Mouse (Mus musculus): ENCODE data around the gene Idh1. TPM values are rescaled to one million over a fixed set of nuclear protein-coding genes. Genes with fewer than 3 reads are reported as not detected.

The Idh1 gene
- polyA plus RNA-seq, 1 experiment from 2014 or later: 56.0 TPM

GRCm38 (mm10) chr1:65144783-65145182, 41.5 kb downstream of the Idh1 start:
- ATAC-seq (replicated peaks; ENCODE audit: insufficient number of reproducible peaks, insufficient read depth, low FRiP score, low read depth): no peak
- H3K9ac ChIP-seq: no peak overlapping the region
- no peaks in the 10 kb centered on the region for H3K4me1 ChIP-seq (replicated peaks)
- H3K4me3 ChIP-seq: no peak overlapping the region
- 88% methylated on average over 2 of the region's 2 CpGs for WGBS
- H3K4me2 ChIP-seq: no peak overlapping the region
- no peak overlapping the region for H3K27ac ChIP-seq
- H3K9me3 ChIP-seq (replicated peaks): no peaks in the 10 kb centered on the region
- no peaks in the 10 kb centered on the region for H3K36me3 ChIP-seq
- H3K27me3 ChIP-seq: no peaks in the 10 kb centered on the region

GRCm38 (mm10) chr1:65137560-65137959, 48.7 kb downstream of the Idh1 start:
- Histone ChIP-seq H3K9me3 (replicated peaks) (no peaks in the 10 kb centered on the region), H3K4me2 (no peak overlapping the region), H3K27me3 (no peaks in the 10 kb centered on the region), H3K27ac (no peak overlapping the region), H3K36me3 (no peaks in the 10 kb centered on the region), H3K4me3 (no peak overlapping the region), H3K9ac (no peak overlapping the region), H3K4me1 (replicated peaks) (no peaks in the 10 kb centered on the region)
- no peak for ATAC-seq (replicated peaks; ENCODE audit: insufficient number of reproducible peaks, insufficient read depth, low FRiP score, low read depth)
- WGBS: 78% methylated on average over 6 of the region's 6 CpGs

- H3K36me3 ChIP-seq: no peaks in the 10 kb centered on the region
- H3K27ac ChIP-seq: no peak overlapping the region
- H3K9ac ChIP-seq: no peak overlapping the region
- no peaks in the 10 kb centered on the region for H3K4me1 ChIP-seq (replicated peaks)
- WGBS: 74% methylated on average over 1 of the region's 1 CpGs
- no peaks in the 10 kb centered on the region for H3K9me3 ChIP-seq (replicated peaks)
- ATAC-seq (replicated peaks; ENCODE audit: insufficient number of reproducible peaks, insufficient read depth, low FRiP score, low read depth): no peak
- no peaks in the 10 kb centered on the region for H3K27me3 ChIP-seq
- no peak overlapping the region for H3K4me2 ChIP-seq
- no peak overlapping the region for H3K4me3 ChIP-seq
These were observed 53.5 kb downstream of the Idh1 start for GRCm38 (mm10) chr1:65132833-65133232.

- 80% methylated on average over 1 of the region's 1 CpGs for WGBS
- Histone ChIP-seq H3K4me3 (no peak overlapping the region), H3K27me3 (no peaks in the 10 kb centered on the region), H3K4me2 (no peak overlapping the region), H3K9ac (no peak overlapping the region), H3K9me3 (replicated peaks) (no peaks in the 10 kb centered on the region), H3K36me3 (no peaks in the 10 kb centered on the region), H3K27ac (no peak overlapping the region), H3K4me1 (replicated peaks) (no peaks in the 10 kb centered on the region)
- ATAC-seq (replicated peaks; ENCODE audit: insufficient number of reproducible peaks, insufficient read depth, low FRiP score, low read depth): no peak
These were observed 54.6 kb downstream of the Idh1 start for GRCm38 (mm10) chr1:65131671-65132070.

- Histone ChIP-seq H3K4me3 (no peak overlapping the region), H3K36me3 (no peaks in the 10 kb centered on the region), H3K27me3 (no peaks in the 10 kb centered on the region), H3K4me1 (replicated peaks) (no peaks in the 10 kb centered on the region), H3K4me2 (no peak overlapping the region), H3K9me3 (replicated peaks) (no peaks in the 10 kb centered on the region), H3K9ac (no peak overlapping the region), H3K27ac (no peak overlapping the region)
- no peak for ATAC-seq (replicated peaks; ENCODE audit: insufficient number of reproducible peaks, insufficient read depth, low FRiP score, low read depth)
- WGBS: 71% methylated on average over 3 of the region's 3 CpGs
These were observed 56.1 kb downstream of the Idh1 start for GRCm38 (mm10) chr1:65130226-65130625.

GRCm38 (mm10) chr1:65129634-65130180, 56.6 kb downstream of the Idh1 start:
- Histone ChIP-seq H3K36me3 (no peaks in the 10 kb centered on the region), H3K4me3 (no peak overlapping the region), H3K4me1 (replicated peaks) (no peaks in the 10 kb centered on the region), H3K9me3 (replicated peaks) (no peaks in the 10 kb centered on the region), H3K27me3 (no peaks in the 10 kb centered on the region), H3K27ac (no peak overlapping the region), H3K4me2 (no peak overlapping the region), H3K9ac (no peak overlapping the region)
- ATAC-seq (replicated peaks; ENCODE audit: insufficient number of reproducible peaks, insufficient read depth, low FRiP score, low read depth): no peak
- WGBS: 70% methylated on average over 3 of the region's 3 CpGs

- Histone ChIP-seq H3K9me3 (replicated peaks) (no peaks in the 10 kb centered on the region), H3K27me3 (no peaks in the 10 kb centered on the region), H3K4me3 (peak within 1 kb of the TSS; percentile 33), H3K27ac (no peak within 1 kb of the TSS), H3K4me2 (peak within 1 kb of the TSS; percentile 55), H3K4me1 (replicated peaks) (no peaks in the 10 kb centered on the region), H3K9ac (no peak within 1 kb of the TSS), H3K36me3 (no peaks in the 10 kb centered on the region)
- ATAC-seq (replicated peaks; ENCODE audit: insufficient number of reproducible peaks, insufficient read depth, low FRiP score, low read depth): no peak
- 22% methylated on average over 9 of the region's 9 CpGs for WGBS
These were observed 63.5 kb downstream of the Idh1 start, which contains the start of gene D630023F18Rik for GRCm38 (mm10) chr1:65122574-65123372. D630023F18Rik (minus strand) TSS chr1:65123214.

- Histone ChIP-seq H3K9me3 (replicated peaks) (no peaks in the 10 kb centered on the region), H3K4me3 (no peak within 1 kb of the TSS), H3K36me3 (no peaks in the 10 kb centered on the region), H3K4me2 (no peak within 1 kb of the TSS), H3K27me3 (no peaks in the 10 kb centered on the region), H3K9ac (no peak within 1 kb of the TSS), H3K4me1 (replicated peaks) (no peaks in the 10 kb centered on the region), H3K27ac (no peak within 1 kb of the TSS)
- ATAC-seq (replicated peaks; ENCODE audit: insufficient number of reproducible peaks, insufficient read depth, low FRiP score, low read depth): no peak
- 79% methylated on average over 1 of the region's 1 CpGs for WGBS
These were observed 66.9 kb downstream of the Idh1 start, which contains the start of gene Gm28845 for GRCm38 (mm10) chr1:65119438-65119837. Gm28845 (minus strand) TSS chr1:65119558.

GRCm38 (mm10) chr1:65118150-65118913, 68.0 kb downstream of the Idh1 start:
- H3K9ac ChIP-seq: no peak overlapping the region
- no peak overlapping the region for H3K4me3 ChIP-seq
- H3K36me3 ChIP-seq: no peaks in the 10 kb centered on the region
- H3K27me3 ChIP-seq: no peaks in the 10 kb centered on the region
- no peak overlapping the region for H3K27ac ChIP-seq
- H3K4me1 ChIP-seq (replicated peaks): no peaks in the 10 kb centered on the region
- no peak overlapping the region for H3K4me2 ChIP-seq
- H3K9me3 ChIP-seq (replicated peaks): no peaks in the 10 kb centered on the region
- no peak for ATAC-seq (replicated peaks; ENCODE audit: insufficient number of reproducible peaks, insufficient read depth, low FRiP score, low read depth)
- WGBS: 64% methylated on average over 8 of the region's 8 CpGs

GRCm38 (mm10) chr1:65113536-65114172, 72.6 kb downstream of the Idh1 start:
- Histone ChIP-seq H3K9me3 (replicated peaks) (no peaks in the 10 kb centered on the region), H3K9ac (no peak overlapping the region), H3K4me3 (no peak overlapping the region), H3K27me3 (no peaks in the 10 kb centered on the region), H3K27ac (no peak overlapping the region), H3K36me3 (no peaks in the 10 kb centered on the region), H3K4me1 (replicated peaks) (peaks cover 5% of the 10 kb centered on the region; the same call in 1 of the 2 replicates), H3K4me2 (no peak overlapping the region)
- 81% methylated on average over 5 of the region's 5 CpGs for WGBS
- no peak for ATAC-seq (replicated peaks; ENCODE audit: insufficient number of reproducible peaks, insufficient read depth, low FRiP score, low read depth)

- H3K9me3 ChIP-seq (replicated peaks): no peaks in the 10 kb centered on the region
- H3K9ac ChIP-seq: no peak overlapping the region
- WGBS: 45% methylated on average over 14 of the region's 14 CpGs
- no peaks in the 10 kb centered on the region for H3K36me3 ChIP-seq
- H3K4me1 ChIP-seq (replicated peaks): peaks cover 5% of the 10 kb centered on the region; the same call in 1 of the 2 replicates
- no peak for ATAC-seq (replicated peaks; ENCODE audit: insufficient number of reproducible peaks, insufficient read depth, low FRiP score, low read depth)
- peak overlapping the region; percentile 56 for H3K4me2 ChIP-seq
- H3K27ac ChIP-seq: 0 out of 2 replicates have a peak overlapping the region, but pooled peaks have one; percentile 11
- no peaks in the 10 kb centered on the region for H3K27me3 ChIP-seq
- H3K4me3 ChIP-seq: peak overlapping the region; percentile 12
These were observed 73.5 kb downstream of the Idh1 start for GRCm38 (mm10) chr1:65112807-65113196.

Measured in heart, embryonic 15.5 days (tissue).